Mouse (Mus musculus) G1E (cell line): ENCODE data around the gene Flrt2.

Source experiments
- CTCF ChIP-seq: IDR thresholded peaks from 2 replicates; pipeline ENCODE4 v1.5.1; 2012; ENCODE audit warnings: low read depth, low read length, inconsistent platforms, mixed read lengths
- POLR2AphosphoS5 ChIP-seq: IDR thresholded peaks from 2 replicates; pipeline ENCODE4 v1.6.1; 2012; ENCODE audit warnings: low read depth, low read length, inconsistent platforms; ENCODE audit not compliant: insufficient replicate concordance
- TAL1 ChIP-seq: conservative IDR thresholded peaks from 2 replicates; pipeline ENCODE4 v1.6.1; 2012; ENCODE audit warnings: low read depth, low read length, inconsistent platforms, mixed read lengths

DNA sequence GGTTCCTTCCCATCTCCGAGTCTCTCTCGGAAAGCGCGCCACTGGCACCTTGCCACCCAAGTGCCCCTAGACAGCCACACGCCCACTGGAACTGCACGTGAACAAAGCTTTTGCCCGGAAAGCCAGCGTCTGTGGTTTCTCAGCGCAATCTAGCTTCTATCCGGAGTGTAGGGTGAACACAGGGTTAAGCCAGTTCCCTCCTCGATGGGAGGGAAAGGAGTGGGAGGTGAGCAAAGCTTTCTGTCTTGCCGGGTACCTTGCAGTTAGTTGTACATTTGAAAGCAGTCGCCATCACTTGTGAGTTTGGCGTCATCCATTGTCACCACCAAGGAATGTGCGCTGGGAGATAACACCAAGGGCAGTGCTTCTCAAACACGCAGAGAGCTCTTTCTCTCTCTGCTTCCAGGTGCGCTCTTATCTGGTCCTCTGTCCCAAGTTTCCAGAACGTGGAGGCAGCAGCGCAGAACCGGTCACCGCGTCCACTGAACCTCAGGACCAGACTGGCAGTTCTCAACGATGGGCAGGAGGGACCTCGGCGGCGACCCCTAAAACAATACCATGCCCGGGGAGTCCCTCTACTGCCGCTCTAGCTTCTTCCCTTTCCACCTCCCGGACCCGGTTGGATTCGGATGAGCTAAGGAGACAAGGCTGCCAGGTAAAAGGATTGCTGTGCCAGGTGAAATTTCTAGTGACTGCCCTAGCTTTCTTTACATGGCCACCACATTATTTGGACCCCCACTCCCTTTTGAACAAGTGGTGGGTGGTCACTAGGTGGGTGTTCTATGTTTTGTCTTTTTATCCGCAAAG is at the start of gene Flrt2:
- TF ChIP-seq CTCF: no peak
- TF ChIP-seq POLR2AphosphoS5: no peak
- no peak for TF ChIP-seq TAL1
